Comparison of ENCODE assay signal across 8 mouse cellular contexts in genomic region chrX:102187023-102187699, GRCm38 (mm10). TPM values are rescaled to one million over a fixed set of nuclear protein-coding genes. Genes with fewer than 3 reads are reported as not detected.
DNase-seq lines count a peak whose midpoint lies in the region; ATAC-seq lines count a peak whose summit lies in the region.

No protein-coding gene starts in this region.

- no peaks in the 10 kb centered on the region for H3K9me3 ChIP-seq in heart, embryonic 12.5 days (replicated peaks)
- H3K9me3 ChIP-seq in hindbrain, embryonic 16.5 days (ENCODE audit: control insufficient read depth, low read length) = no peaks in the 10 kb centered on the region
- no peaks in the 10 kb centered on the region for H3K9me3 ChIP-seq in midbrain, embryonic 14.5 days (ENCODE audit: control insufficient read depth, low read length)

- H3K4me1 ChIP-seq in heart, embryonic 12.5 days (replicated peaks) = 0 out of 2 replicates have a peak, but pooled peaks cover 13% of the 10 kb centered on the region
- H3K4me1 ChIP-seq in hindbrain, embryonic 16.5 days (ENCODE audit: control insufficient read depth, insufficient read depth, low read depth, low read length) = peaks cover 9% of the 10 kb centered on the region
- peaks cover 2% of the 10 kb centered on the region; the same call in 1 of the 2 replicates for H3K4me1 ChIP-seq in midbrain, embryonic 14.5 days (ENCODE audit: control insufficient read depth, insufficient read depth, low read length)

- peak overlapping the region; percentile 84 for H3K9ac ChIP-seq in heart, embryonic 12.5 days
- H3K9ac ChIP-seq in hindbrain, embryonic 16.5 days (ENCODE audit: low read depth, low read length) = no peak overlapping the region; the same call in 1 of the 2 replicates
- H3K9ac ChIP-seq in midbrain, embryonic 14.5 days (replicated peaks; ENCODE audit: low read length) = peak overlapping the region; percentile 31; the same call in 1 of the 2 replicates

- peak overlapping the region; percentile 73 for H3K4me2 ChIP-seq in heart, embryonic 12.5 days
- H3K4me2 ChIP-seq in hindbrain, embryonic 16.5 days (ENCODE audit: low read length) = peak overlapping the region; percentile 68
- H3K4me2 ChIP-seq in midbrain, embryonic 14.5 days (ENCODE audit: low read length) = peak overlapping the region; percentile 69

- H3K27ac ChIP-seq in heart, embryonic 12.5 days (ENCODE audit: poor library complexity, severe bottlenecking) = no peak overlapping the region
- no peak overlapping the region for H3K27ac ChIP-seq in hindbrain, embryonic 16.5 days (ENCODE audit: low read depth, low read length)
- H3K27ac ChIP-seq in midbrain, embryonic 14.5 days (replicated peaks; ENCODE audit: low read depth, low read length) = no peak overlapping the region

- 44% methylated on average over 11 of the region's 11 CpGs for WGBS in heart, embryonic 12.5 days
- WGBS in hindbrain, embryonic 16.5 days = 46% methylated on average over 11 of the region's 11 CpGs
- 49% methylated on average over 11 of the region's 11 CpGs for WGBS in midbrain, embryonic 14.5 days

- no peaks in the 10 kb centered on the region for H3K27me3 ChIP-seq in heart, embryonic 12.5 days (replicated peaks)
- no peaks in the 10 kb centered on the region for H3K27me3 ChIP-seq in hindbrain, embryonic 16.5 days (replicated peaks; ENCODE audit: control insufficient read depth, insufficient read depth, low read length)
- H3K27me3 ChIP-seq in midbrain, embryonic 14.5 days (ENCODE audit: control insufficient read depth, insufficient read depth, low read length) = no peaks in the 10 kb centered on the region

- no peak for DNase-seq in heart, postnatal 4 days
- peak; percentile 23 for DNase-seq in T-cell, adult 2 months (ENCODE audit: low spot score)
- DNase-seq in midbrain, embryonic 14.5 days = no peak
- no peak for DNase-seq in adrenal gland, postnatal 10 days
- DNase-seq in thymus, postnatal 10 days (ENCODE audit: low spot score in 2 of 2) = no peak
- DNase-seq in right cerebral cortex, postnatal 25 days = no peak

- peaks cover 30% of the 10 kb centered on the region for H3K36me3 ChIP-seq in heart, embryonic 12.5 days
- H3K36me3 ChIP-seq in hindbrain, embryonic 16.5 days (ENCODE audit: control insufficient read depth, insufficient read depth, low read length) = no peaks in the 10 kb centered on the region; the same call in 1 of the 2 replicates
- H3K36me3 ChIP-seq in midbrain, embryonic 14.5 days (ENCODE audit: control insufficient read depth, insufficient read depth, low read length) = peaks cover 32% of the 10 kb centered on the region

- peak overlapping the region; percentile 70 for H3K4me3 ChIP-seq in heart, embryonic 12.5 days
- peak overlapping the region; percentile 21 for H3K4me3 ChIP-seq in hindbrain, embryonic 16.5 days (ENCODE audit: low read length)
- H3K4me3 ChIP-seq in midbrain, embryonic 14.5 days (replicated peaks; ENCODE audit: low read depth, low read length) = peak overlapping the region; percentile 49; the same call in 1 of the 2 replicates

- no peak for ATAC-seq in heart, embryonic 12.5 days (ENCODE audit: insufficient number of reproducible peaks, low FRiP score)
- ATAC-seq in hindbrain, embryonic 16.5 days = no peak
- no peak for ATAC-seq in midbrain, embryonic 14.5 days (ENCODE audit: low FRiP score, low TSS enrichment)

RNA-seq across cellular contexts. Expression of gene Rps4x, which starts 2.0 kb away (rescaled TPM):
- 446 and 451 TPM in 2 replicates for polyA plus RNA-seq in heart, embryonic 12.5 days (2016; fragmentation: Nextera tagmentation; extraction: Ambion mirVana)
- 1,000 to 10,000 TPM; 1,029 to 1,222 TPM for total RNA-seq in heart, postnatal 4 days (2021)
- 344 and 351 TPM in 2 replicates for polyA plus RNA-seq in hindbrain, embryonic 16.5 days (2015; fragmentation: Nextera tagmentation; extraction: Ambion mirVana)
- 488 and 497 TPM in 2 replicates for polyA plus RNA-seq in midbrain, embryonic 14.5 days (2014; fragmentation: Nextera tagmentation; extraction: Ambion mirVana)
- 1,000 to 10,000 TPM; 1,082 to 1,181 TPM for total RNA-seq in adrenal gland, postnatal 10 days (2021)

RNA-seq across cellular contexts. Expression of gene Ercc6l, which starts 30.3 kb away (rescaled TPM):
- 10.9 TPM in 2 replicates for polyA plus RNA-seq in heart, embryonic 12.5 days (2016; fragmentation: Nextera tagmentation; extraction: Ambion mirVana)
- 1 to 10 TPM; 6.3 to 7.4 TPM for total RNA-seq in heart, postnatal 4 days (2021)
- 1.5 and 2.1 TPM in 2 replicates for polyA plus RNA-seq in hindbrain, embryonic 16.5 days (2015; fragmentation: Nextera tagmentation; extraction: Ambion mirVana)
- 1.3 and 3.4 TPM in 2 replicates for polyA plus RNA-seq in midbrain, embryonic 14.5 days (2014; fragmentation: Nextera tagmentation; extraction: Ambion mirVana)
- 1 to 10 TPM; 2.4 to 3.1 TPM for total RNA-seq in adrenal gland, postnatal 10 days (2021)
